In genomic region chr12:86085873-86086272, GRCm38 (mm10) we compare ENCODE assay signal across 21 mouse cellular contexts. TPM values are rescaled to one million over a fixed set of nuclear protein-coding genes. Genes with fewer than 3 reads are reported as not detected.
DNase-seq lines count a peak whose midpoint lies in the region; ATAC-seq and TF ChIP-seq lines count a peak whose summit lies in the region.
"Had no signal": no experiment of that assay in that cellular context is flagged by ENCODE, and none has a peak within 500 bp of the region (broad histone marks: within the 10 kb centered on the region; RNA-seq: fewer than 3 reads in every experiment).

No protein-coding gene starts in this region.

- H3K27me3 ChIP-seq in heart, postnatal 0 days (ENCODE audit: control insufficient read depth, insufficient read depth, low read length) = no peaks in the 10 kb centered on the region
- no peaks in the 10 kb centered on the region for H3K27me3 ChIP-seq in Patski
- no peaks in the 10 kb centered on the region for H3K27me3 ChIP-seq in kidney, adult 2 months (replicated peaks; ENCODE audit: control insufficient read depth, insufficient read depth, low read length)
- H3K27me3 ChIP-seq: embryonic facial prominence, embryonic 13.5 days; limb, embryonic 15.5 days had no signal

- H3K9me3 ChIP-seq in heart, postnatal 0 days (replicated peaks; ENCODE audit: control insufficient read depth, low read length) = no peaks in the 10 kb centered on the region
- H3K9me3 ChIP-seq: embryonic facial prominence, embryonic 13.5 days; forebrain, embryonic 12.5 days; hindbrain, embryonic 15.5 days; limb, embryonic 15.5 days; midbrain, embryonic 10.5 days had no signal

- ATAC-seq in heart, postnatal 0 days (ENCODE audit: insufficient read depth, low read depth) = no peak
- peak; percentile 78 for ATAC-seq in Patski
- ATAC-seq: activated CD4-positive, CD25-positive, alpha-beta regulatory T cell, adult 4 months; intestine, postnatal 0 days; liver, postnatal 0 days had no signal

- H3K4me2 ChIP-seq in heart, postnatal 0 days (ENCODE audit: low read depth, low read length) = no peak overlapping the region
- H3K4me2 ChIP-seq: embryonic facial prominence, embryonic 13.5 days; forebrain, embryonic 12.5 days; hindbrain, embryonic 15.5 days; limb, embryonic 15.5 days had no signal

- intact Hi-C loops in heart, postnatal 36 days (cut with DNase I) = no loop called here
- intact Hi-C loops in left cerebral cortex, postnatal 25 days (cut with DNase I) = no loop called here

- 81% methylated on average over 7 of the region's 7 CpGs for WGBS in heart, postnatal 0 days
- WGBS in kidney, adult 2 months = 86% methylated on average over 7 of the region's 7 CpGs

- no peak overlapping the region for H3K9ac ChIP-seq in heart, postnatal 0 days (replicated peaks; ENCODE audit: low read depth, low read length)
- H3K9ac ChIP-seq: embryonic facial prominence, embryonic 13.5 days; forebrain, embryonic 12.5 days; hindbrain, embryonic 15.5 days; limb, embryonic 15.5 days; liver, postnatal 0 days had no signal

- H3K36me3 ChIP-seq in heart, postnatal 0 days (replicated peaks; ENCODE audit: control insufficient read depth, insufficient read depth, low read length) = peaks cover 11% of the 10 kb centered on the region; the same call in 1 of the 2 replicates
- no peaks in the 10 kb centered on the region for H3K36me3 ChIP-seq in kidney, adult 2 months (ENCODE audit: control insufficient read depth, insufficient read depth, low read length)

- CTCF ChIA-PET in Patski (lab: Charles Lee) = no interaction called here

- peaks cover 22% of the 10 kb centered on the region for H3K4me1 ChIP-seq in heart, postnatal 0 days (ENCODE audit: control insufficient read depth, insufficient read depth)
- H3K4me1 ChIP-seq in kidney, adult 2 months (ENCODE audit: control insufficient read depth, insufficient read depth, low read length) = peaks cover 7% of the 10 kb centered on the region; the same call in 1 of the 2 replicates

- H3K4me3 ChIP-seq in heart, postnatal 0 days (ENCODE audit: low read depth, low read length) = no peak overlapping the region
- no peak overlapping the region for H3K4me3 ChIP-seq in kidney, adult 2 months (ENCODE audit: insufficient read depth, low read depth, low read length)
- H3K4me3 ChIP-seq: embryonic facial prominence, embryonic 13.5 days; forebrain, embryonic 12.5 days; hindbrain, embryonic 15.5 days; limb, embryonic 15.5 days; midbrain, embryonic 10.5 days had no signal

- POLR2A ChIA-PET in Patski (lab: Charles Lee) = no interaction called here

- DNase-seq in frontal cortex, adult 2 months (ENCODE audit: extremely low spot score in 1 of 2, low spot score in 1 of 2) = peak; percentile 73 to 79
- no peak for DNase-seq in frontal cortex, postnatal 10 days (ENCODE audit: low spot score in 2 of 2)
- DNase-seq in heart, postnatal 0 days (ENCODE audit: low spot score) = no peak
- DNase-seq in heart, postnatal 36 days = no peak
- no peak for DNase-seq in Patski (ENCODE audit: low read depth, low spot score)
- DNase-seq in left cerebral cortex, postnatal 25 days (ENCODE audit: low spot score in 2 of 2) = peak; percentile 47 to 88
- no peak for DNase-seq in kidney, adult 2 months
- DNase-seq in lung, postnatal 10 days = no peak
- DNase-seq: adrenal gland, postnatal 14 days; B cell, adult 2 months; cerebellum, adult 8-10 months; liver, postnatal 0 days; lung, postnatal 36 days had no signal

- TF ChIP-seq POLR2A in kidney, adult 2 months (IDR thresholded peaks at IDR 0.05; ENCODE audit: low read depth, low read length) = no peak

- no peak for TF ChIP-seq EP300 in heart, postnatal 0 days (IDR thresholded peaks at IDR 0.05; ENCODE audit: low read depth)

- peak overlapping the region; percentile 72; the same call in 1 of the 2 replicates for H3K27ac ChIP-seq in heart, postnatal 0 days (ENCODE audit: low read depth)
- no peak overlapping the region for H3K27ac ChIP-seq in kidney, adult 2 months (ENCODE audit: insufficient read depth, low read depth, low read length)
- H3K27ac ChIP-seq: embryonic facial prominence, embryonic 13.5 days; forebrain, embryonic 12.5 days; hindbrain, embryonic 15.5 days; kidney, postnatal 0 days; limb, embryonic 15.5 days; midbrain, embryonic 10.5 days had no signal

- in situ Hi-C loops in Patski (cut with MboI; ENCODE audit: low pct_unique_long_range_greater_than_20kb) = loop anchor here (25.0 kb wide), 2 partner anchors 749 to 801 kb away; partner anchors contain the start of genes Irf2bpl and Nek9

- no peak for TF ChIP-seq CTCF in heart, postnatal 0 days (IDR thresholded peaks at IDR 0.05; ENCODE audit: low read depth)
- no peak for TF ChIP-seq CTCF in Patski (IDR thresholded peaks at IDR 0.05)
- no peak for TF ChIP-seq CTCF in kidney, adult 2 months (conservative IDR thresholded peaks at IDR 0.05; ENCODE audit: insufficient read depth, insufficient read length, low read depth, low read length)

RNA-seq across cellular contexts. Expression of gene Ift43, which starts 3.5 kb away (rescaled TPM):
- polyA plus RNA-seq in frontal cortex, adult 2 months (2012; rRNA removed) = 27.8 and 30.7 TPM in 2 replicates
- 10.8 and 65.6 TPM in 2 replicates for total RNA-seq in heart, postnatal 0 days (2014; rRNA removed; ENCODE audit: low replicate concordance)
- polyA plus RNA-seq in heart, postnatal 0 days (2015; fragmentation: Nextera tagmentation; extraction: Ambion mirVana) = 101 and 102 TPM in 2 replicates
- total RNA-seq in heart, postnatal 36 days (2021) = 10 to 100 TPM; 25.4 to 26.0 TPM
- 108 TPM for polyA plus RNA-seq in Patski (2021)
- 10 to 100 TPM; 11.7 to 13.1 TPM for total RNA-seq in left cerebral cortex, postnatal 25 days (2021)
- polyA plus RNA-seq in kidney, adult 2 months (2012; rRNA removed) = 21.9 and 27.3 TPM in 2 replicates

RNA-seq across cellular contexts. Expression of gene Tgfb3, which starts 7.0 kb away (rescaled TPM):
- polyA plus RNA-seq in frontal cortex, adult 2 months (2012; rRNA removed) = 15.3 and 16.6 TPM in 2 replicates
- total RNA-seq in heart, postnatal 0 days (2014; rRNA removed; ENCODE audit: low replicate concordance) = 14.2 and 21.9 TPM in 2 replicates
- polyA plus RNA-seq in heart, postnatal 0 days (2015; fragmentation: Nextera tagmentation; extraction: Ambion mirVana) = 12.1 and 12.7 TPM in 2 replicates
- total RNA-seq in heart, postnatal 36 days (2021) = 10 to 100 TPM; 14.4 to 15.2 TPM
- polyA plus RNA-seq in Patski (2021) = 25.6 TPM
- 10 to 100 TPM; 13.9 to 15.2 TPM for total RNA-seq in left cerebral cortex, postnatal 25 days (2021)
- polyA plus RNA-seq in kidney, adult 2 months (2012; rRNA removed) = 2.6 and 3.3 TPM in 2 replicates

Comparison
In these comparisons a context has a peak if more than half of its experiments do, and no peak if none do; other contexts are left out.
1. DNase-seq: peak in frontal cortex, adult 2 months (2 of 2) and left cerebral cortex, postnatal 25 days (2 of 2); none in frontal cortex, postnatal 10 days (0 of 2), heart, postnatal 0 days (single experiment), heart, postnatal 36 days (0 of 2), Patski (single experiment), kidney, adult 2 months (single experiment) and lung, postnatal 10 days (single experiment).